Mouse (Mus musculus) forebrain, postnatal 0 days (tissue): ENCODE results near the gene Selenoo. TPM values are rescaled to one million over a fixed set of nuclear protein-coding genes. Genes with fewer than 3 reads are reported as not detected.

ENCODE experiments used
- ATAC-seq: fragments of 200-750 bp; cut with Nextera tagmentation; 2 replicates; pipeline ENCODE4 v1.8.0; 2017; ENCODE audit warnings: mild to moderate bottlenecking, moderate library complexity
- DNase-seq: peaks from one replicate; pipeline ENCODE4 v3.0.0-alpha.2; 2015
- H3K27ac ChIP-seq: fragments of 300-500 bp; sonication (generic); 2 replicates; pipeline ENCODE4 v1.5.1; 2014; ENCODE audit warnings: low read depth, mild to moderate bottlenecking, antibody characterized with exemption, low read length, moderate library complexity, mixed read lengths
- H3K27me3 ChIP-seq: fragments of 300-500 bp; sonication (generic); 2 replicates; pipeline ENCODE4 v1.6.1; 2014; ENCODE audit warnings: mild to moderate bottlenecking, low read length, mixed read lengths; ENCODE audit not compliant: insufficient read depth
- H3K36me3 ChIP-seq: fragments of 300-500 bp; sonication (generic); 2 replicates; pipeline ENCODE4 v1.6.1; 2014; ENCODE audit warnings: mild to moderate bottlenecking, moderate library complexity; ENCODE audit not compliant: insufficient read depth
- H3K4me1 ChIP-seq: fragments of 300-500 bp; sonication (generic); 2 replicates; pipeline ENCODE4 v1.6.1; 2014; ENCODE audit warnings: antibody characterized with exemption; ENCODE audit not compliant: insufficient read depth
- H3K4me2 ChIP-seq: fragments of 300-500 bp; sonication (generic); 2 replicates; pipeline ENCODE4 v1.6.1; 2014; ENCODE audit warnings: low read depth, mild to moderate bottlenecking, moderate library complexity
- H3K4me3 ChIP-seq: fragments of 300-500 bp; sonication (generic); 2 replicates; pipeline ENCODE4 v1.5.1; 2014; ENCODE audit warnings: low read depth, low read length, mixed read lengths
- H3K9ac ChIP-seq: fragments of 300-500 bp; sonication (generic); 2 replicates; pipeline ENCODE4 v1.6.1; 2014; ENCODE audit warnings: mild to moderate bottlenecking
- H3K9me3 ChIP-seq: fragments of 300-500 bp; sonication (generic); 2 replicates; pipeline ENCODE4 v1.6.1; 2016; ENCODE audit warnings: low read length
- CTCF ChIP-seq: sonication (generic); IDR thresholded peaks from 2 replicates; pipeline ENCODE4 v1.5.1; 2016; ENCODE audit warnings: antibody characterized with exemption, control low read depth, low read depth
- WGBS: fragments of 180-500 bp; shearing (Covaris S2); extraction: QIAGEN DNeasy Blood & Tissue Kit; methylation state at CpG from one replicate; pipeline ENCODE4 v1.1.7; 2014; 5-methylcytosine and 5-hydroxymethylcytosine counted together
- polyA plus RNA-seq: library from polyadenylated mRNA; unstranded; fragments of >200 nt; fragmentation: Nextera tagmentation; extraction: Ambion mirVana; gene quantifications from 2 replicates; pipeline ENCODE4 v1.2.1, GENCODE M21; 2015
- total RNA-seq: library from RNA; depleted of rRNA; stranded (reverse); fragments of >200 nt; gene quantifications from 2 replicates; pipeline ENCODE4 v1.2.3, GENCODE M21; 2014; rRNA removed

Gene Selenoo
- total and polyA plus RNA-seq, 2 experiments from 2014 or later = 19.6 to 47.9 TPM

DNA sequence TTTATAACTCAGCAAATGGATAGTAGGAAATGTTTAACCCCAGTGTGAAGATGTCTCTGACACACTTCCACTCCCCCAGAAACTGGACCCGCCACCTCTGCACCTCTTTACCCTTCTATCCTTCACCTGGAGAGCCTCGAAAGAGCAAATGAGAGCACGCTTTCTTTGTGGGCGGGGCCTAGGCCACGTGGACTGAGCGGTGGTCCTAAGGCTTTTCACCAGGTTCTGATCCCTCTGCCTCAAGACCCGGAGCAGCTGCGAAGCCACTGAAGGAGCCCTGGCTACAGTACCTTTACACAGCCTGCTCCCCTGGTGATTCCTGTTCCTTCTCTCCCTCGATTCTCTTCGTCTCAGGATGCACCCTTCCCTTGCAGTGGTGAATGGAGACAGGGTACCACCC lies 58.6 kb downstream of the Selenoo start:
- peak overlapping the region; percentile 83 for H3K4me2 ChIP-seq
- no peaks in the 10 kb centered on the region for H3K9me3 ChIP-seq
- no peak for ATAC-seq
- H3K4me3 ChIP-seq = peak overlapping the region; percentile 76
- peaks cover 14% of the 10 kb centered on the region for H3K36me3 ChIP-seq
- H3K27ac ChIP-seq = no peak overlapping the region
- H3K4me1 ChIP-seq = peaks cover 15% of the 10 kb centered on the region; the same call in 1 of the 2 replicates
- peak overlapping the region; percentile 55; the same call in 1 of the 2 replicates for H3K9ac ChIP-seq
- no peak for TF ChIP-seq CTCF
- 18% methylated on average over 10 of the region's 10 CpGs for WGBS
- no peak for DNase-seq
- no peaks in the 10 kb centered on the region for H3K27me3 ChIP-seq

DNA sequence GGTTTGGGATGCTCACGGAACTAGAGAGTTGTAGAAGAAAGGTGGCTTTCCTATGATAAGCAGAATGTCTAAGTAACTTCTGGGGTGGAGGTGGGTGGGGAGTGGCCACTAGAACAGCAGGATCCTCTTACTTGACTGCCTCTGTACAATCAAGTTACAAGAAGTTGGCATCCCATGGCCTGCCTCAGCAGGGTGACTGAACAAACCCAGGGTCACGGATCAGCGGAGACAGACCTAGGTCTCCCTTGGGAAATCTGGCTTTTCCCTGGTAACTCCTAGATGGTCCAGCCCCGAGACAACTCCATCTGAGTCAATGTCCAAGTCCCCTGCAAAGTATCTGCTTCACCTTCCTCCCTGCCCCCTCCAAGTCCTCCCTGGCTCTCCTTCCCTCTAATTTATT lies 59.0 kb downstream of the Selenoo start:
- H3K4me1 ChIP-seq = peaks cover 15% of the 10 kb centered on the region; the same call in 1 of the 2 replicates
- ATAC-seq = no peak
- TF ChIP-seq CTCF = no peak
- H3K9me3 ChIP-seq = no peaks in the 10 kb centered on the region
- H3K27me3 ChIP-seq = no peaks in the 10 kb centered on the region
- WGBS = 53% methylated on average over 4 of the region's 4 CpGs
- DNase-seq = no peak
- peaks cover 14% of the 10 kb centered on the region for H3K36me3 ChIP-seq
- H3K9ac ChIP-seq = 0 out of 2 replicates have a peak overlapping the region, but pooled peaks have one; percentile 87
- H3K27ac ChIP-seq = no peak overlapping the region
- peak overlapping the region; percentile 83 for H3K4me2 ChIP-seq
- peak overlapping the region; percentile 76 for H3K4me3 ChIP-seq

DNA sequence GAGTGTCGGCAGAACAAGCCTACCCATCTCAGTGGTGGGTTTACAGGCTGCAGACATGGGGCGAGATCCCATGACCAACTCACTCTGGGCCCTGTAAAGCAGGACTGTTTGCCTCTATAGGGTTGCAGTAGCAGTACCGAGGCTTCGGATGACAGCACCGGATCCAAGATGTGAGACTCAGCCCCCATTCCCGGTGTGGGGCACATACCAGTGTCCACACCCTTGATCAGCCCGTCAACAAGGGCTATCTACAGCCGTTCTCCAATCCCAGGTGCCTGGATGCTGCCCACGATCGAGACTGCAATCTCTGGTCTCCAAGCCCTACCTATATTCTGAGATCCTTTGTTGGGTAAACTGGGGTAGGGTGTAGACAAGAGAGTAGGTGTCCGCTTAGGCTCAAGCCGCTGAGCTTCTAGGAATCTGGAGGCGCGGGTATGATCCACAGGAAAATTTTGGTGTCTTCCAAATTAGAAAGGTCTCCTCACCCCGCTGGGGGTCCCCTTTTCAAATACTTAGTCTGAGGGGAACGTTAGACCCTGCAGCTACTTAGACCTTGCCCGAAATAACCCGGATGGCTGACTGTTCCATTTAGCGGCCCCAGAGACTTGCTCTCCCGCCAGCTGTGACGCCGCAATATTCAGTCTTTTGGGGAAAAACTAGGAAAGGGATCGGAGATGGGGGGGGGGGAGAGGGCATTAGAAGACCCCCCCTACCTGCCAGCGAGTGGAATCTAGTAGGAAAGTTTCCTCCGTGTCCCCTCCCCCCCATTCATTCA lies 59.8 kb downstream of the Selenoo start:
- peak overlapping the region; percentile 87 for H3K9ac ChIP-seq
- no peaks in the 10 kb centered on the region for H3K27me3 ChIP-seq
- 3% methylated on average over 25 of the region's 25 CpGs for WGBS
- DNase-seq (peak; percentile 57), ATAC-seq (peak; percentile 29)
- H3K27ac ChIP-seq = peak overlapping the region; percentile 85
- H3K9me3 ChIP-seq = no peaks in the 10 kb centered on the region
- H3K4me3 ChIP-seq = peak overlapping the region; percentile 76
- peaks cover 15% of the 10 kb centered on the region; the same call in 1 of the 2 replicates for H3K4me1 ChIP-seq
- TF ChIP-seq CTCF = no peak
- peaks cover 14% of the 10 kb centered on the region for H3K36me3 ChIP-seq
- peak overlapping the region; percentile 83 for H3K4me2 ChIP-seq

DNA sequence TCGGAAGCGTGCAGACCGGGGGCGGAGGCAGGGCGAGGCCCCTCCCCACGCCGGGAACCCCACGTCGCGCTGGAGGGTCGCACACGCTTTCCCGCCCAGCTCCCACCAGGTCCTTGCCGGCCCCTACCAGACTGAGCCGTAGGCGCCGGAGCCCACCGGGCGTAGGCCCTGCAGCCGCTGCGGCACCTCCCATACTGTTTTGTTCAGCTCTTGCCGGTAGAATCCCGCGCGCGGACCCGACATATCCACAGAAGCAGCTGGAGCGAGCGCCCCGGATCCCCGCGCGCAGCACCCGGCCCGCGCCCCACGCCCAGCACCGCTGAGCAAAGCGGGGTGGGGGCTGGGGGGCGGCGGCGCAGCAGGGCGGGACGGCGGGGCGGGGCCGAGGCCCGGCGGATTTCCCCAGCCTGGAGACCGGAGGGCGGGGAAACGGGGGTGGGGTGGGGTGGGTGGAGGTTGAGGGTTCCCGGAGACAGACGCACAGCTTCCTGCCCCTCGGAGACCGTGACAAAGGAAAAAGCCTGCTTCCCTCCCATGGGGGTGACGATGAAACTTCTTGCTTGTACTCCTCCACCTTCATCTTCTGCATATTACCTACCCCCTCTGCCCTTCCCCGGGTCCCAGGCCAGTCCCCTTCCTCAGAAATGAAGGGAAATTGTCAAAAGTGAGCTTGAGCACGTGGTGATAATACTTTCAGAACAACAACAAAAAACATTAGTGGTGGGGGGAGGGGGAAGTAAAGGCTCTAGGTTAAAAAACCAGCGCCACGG lies 60.6 kb downstream of the Selenoo start, which contains the start of gene Mapk11:
Gene Mapk11 (minus strand): TSS at position 358 of the 770 bp plus-strand sequence.
- H3K4me2 ChIP-seq = peak within 1 kb of the TSS; percentile 83
- peaks cover 13% of the 10 kb centered on the region for H3K36me3 ChIP-seq
- DNase-seq (peak; percentile 75), ATAC-seq (peak; percentile 81)
- H3K4me3 ChIP-seq = peak within 1 kb of the TSS; percentile 76
- no peak for TF ChIP-seq CTCF
- H3K27me3 ChIP-seq = no peaks in the 10 kb centered on the region
- peak within 1 kb of the TSS; percentile 87 for H3K9ac ChIP-seq
- H3K9me3 ChIP-seq = no peaks in the 10 kb centered on the region
- 1% methylated on average over 57 of the region's 61 CpGs for WGBS
- H3K27ac ChIP-seq = peak within 1 kb of the TSS; percentile 85
- peaks cover 15% of the 10 kb centered on the region; the same call in 1 of the 2 replicates for H3K4me1 ChIP-seq

Other genes starting within 250 kb of the Selenoo start
- 65.5 and 70.6 TPM in 2 replicates for gene Pim3, start 226.9 kb upstream of the Selenoo start, total RNA-seq
- gene Pim3, start 226.9 kb upstream of the Selenoo start, polyA plus RNA-seq = 61.9 and 65.2 TPM in 2 replicates
- 0.15 and 0.52 TPM in 2 replicates for gene Ttll8, start 134.7 kb upstream of the Selenoo start, total RNA-seq
- gene Ttll8, start 134.7 kb upstream of the Selenoo start, polyA plus RNA-seq = 0.05 and 0.29 TPM in 2 replicates
- gene Mlc1, start 110.1 kb upstream of the Selenoo start, total RNA-seq = 70.6 and 86.6 TPM in 2 replicates
- gene Mlc1, start 110.1 kb upstream of the Selenoo start, polyA plus RNA-seq = 59.4 and 69.7 TPM in 2 replicates
- gene Mov10l1, start 106.2 kb upstream of the Selenoo start, total RNA-seq = 0.05 TPM in 1 of 2 replicates, not detected in the other
- 0.16 TPM in 1 of 2 replicates, not detected in the other for gene Mov10l1, start 106.2 kb upstream of the Selenoo start, polyA plus RNA-seq
- 8.1 and 10.7 TPM in 2 replicates for gene Panx2, start 29.4 kb upstream of the Selenoo start, total RNA-seq
- gene Panx2, start 29.4 kb upstream of the Selenoo start, polyA plus RNA-seq = 4.1 and 6.3 TPM in 2 replicates
- gene Trabd, start 14.0 kb upstream of the Selenoo start, total RNA-seq = 33.5 and 35.0 TPM in 2 replicates
- 17.1 and 21.9 TPM in 2 replicates for gene Trabd, start 14.0 kb upstream of the Selenoo start, polyA plus RNA-seq
- 24.6 and 42.4 TPM in 2 replicates for gene Tubgcp6, start 34.0 kb downstream of the Selenoo start, total RNA-seq
- 7.4 and 8.8 TPM in 2 replicates for gene Tubgcp6, start 34.0 kb downstream of the Selenoo start, polyA plus RNA-seq
- 33.1 and 44.3 TPM in 2 replicates for gene Hdac10, start 39.6 kb downstream of the Selenoo start, total RNA-seq
- 27.9 and 30.1 TPM in 2 replicates for gene Hdac10, start 39.6 kb downstream of the Selenoo start, polyA plus RNA-seq
- 1.8 and 3.4 TPM in 2 replicates for gene Mapk12, start 51.6 kb downstream of the Selenoo start, total RNA-seq
- gene Mapk12, start 51.6 kb downstream of the Selenoo start, polyA plus RNA-seq = 2.0 and 2.8 TPM in 2 replicates
- gene Mapk11, start 60.5 kb downstream of the Selenoo start, total RNA-seq = 35.2 and 35.8 TPM in 2 replicates
- gene Mapk11, start 60.5 kb downstream of the Selenoo start, polyA plus RNA-seq = 16.2 and 21.3 TPM in 2 replicates
- gene Plxnb2, start 91.7 kb downstream of the Selenoo start, total RNA-seq = 126 and 138 TPM in 2 replicates
- 45.2 and 52.8 TPM in 2 replicates for gene Plxnb2, start 91.7 kb downstream of the Selenoo start, polyA plus RNA-seq
- gene Dennd6b, start 107.4 kb downstream of the Selenoo start, total RNA-seq = 73.7 and 89.6 TPM in 2 replicates
- 43.4 and 53.3 TPM in 2 replicates for gene Dennd6b, start 107.4 kb downstream of the Selenoo start, polyA plus RNA-seq
- gene Ppp6r2, start 122.5 kb downstream of the Selenoo start, total RNA-seq = 252 and 296 TPM in 2 replicates
- 70.0 and 77.2 TPM in 2 replicates for gene Ppp6r2, start 122.5 kb downstream of the Selenoo start, polyA plus RNA-seq
- 164 and 165 TPM in 2 replicates for gene Sbf1, start 226.2 kb downstream of the Selenoo start, total RNA-seq
- gene Sbf1, start 226.2 kb downstream of the Selenoo start, polyA plus RNA-seq = 46.2 and 60.7 TPM in 2 replicates
- not detected in 2 replicates for gene Adm2, start 233.6 kb downstream of the Selenoo start, total RNA-seq
- not detected in 2 replicates for gene Adm2, start 233.6 kb downstream of the Selenoo start, polyA plus RNA-seq
- not detected in 2 replicates for gene Miox, start 245.3 kb downstream of the Selenoo start, total RNA-seq
- not detected in 2 replicates for gene Miox, start 245.3 kb downstream of the Selenoo start, polyA plus RNA-seq